Mouse (Mus musculus) ovary, adult 18-20 months (tissue): Measurements from ENCODE around the gene Nle1.
"Not testable (repeated sequence)": the region's sequence is repeated elsewhere in the genome, so short reads cannot be mapped to it uniquely, and the experiment has no call there.

ENCODE experiments used
- DNase-seq: peaks from one replicate; pipeline ENCODE4 v3.0.0; 2022; ENCODE audit warnings: low spot score, mixed read lengths

Nle1 gene

DNA sequence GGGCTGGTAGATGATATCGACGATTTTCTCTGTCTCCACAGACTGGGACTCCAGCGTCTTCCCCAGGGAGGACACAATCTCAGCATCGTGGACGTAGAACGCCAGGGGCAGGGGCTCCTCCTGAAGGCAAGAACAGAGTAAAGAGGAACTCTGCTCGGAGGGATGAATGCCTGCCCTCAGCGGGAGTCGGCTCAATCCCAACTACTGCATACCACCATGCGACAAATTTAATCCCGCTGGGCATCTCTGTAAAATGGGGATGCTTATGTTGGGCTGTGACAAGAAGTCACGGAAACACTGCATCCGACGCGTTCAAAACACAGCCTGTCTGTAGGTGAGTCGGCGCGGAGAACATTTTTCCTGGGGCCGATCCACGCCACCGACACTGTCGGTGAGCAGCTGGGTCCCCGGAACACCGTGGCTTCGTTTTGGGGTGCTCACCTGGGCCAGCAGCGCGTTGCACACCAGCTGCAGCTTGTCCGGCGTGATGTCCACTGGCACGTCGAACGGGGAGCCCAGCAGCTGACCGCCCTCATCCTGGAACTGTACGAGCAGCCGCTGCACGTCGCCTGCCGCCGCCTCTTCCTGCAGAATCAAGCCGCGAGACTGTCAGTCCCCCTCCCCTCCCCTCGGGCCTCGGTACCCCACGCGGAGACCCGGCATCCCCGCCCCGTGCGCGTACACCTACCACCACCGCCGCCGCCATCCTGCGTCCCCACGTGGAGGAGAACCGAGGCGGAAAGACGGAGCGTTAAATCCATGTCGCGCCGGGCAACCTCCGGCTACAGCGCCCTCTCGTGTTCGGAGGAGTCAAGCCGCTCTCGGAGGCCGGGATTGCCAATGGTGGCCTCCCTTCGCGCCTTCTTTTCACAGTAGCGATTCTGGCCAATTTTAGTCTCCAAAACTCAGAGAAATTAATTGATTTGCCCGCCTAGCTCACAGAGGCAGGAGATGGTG lies at the start of gene Nle1:
Gene Nle1, minus strand, starts transcription at position 761 of the 957 bp plus-strand sequence.
- peak; percentile 75 for DNase-seq

DNA sequence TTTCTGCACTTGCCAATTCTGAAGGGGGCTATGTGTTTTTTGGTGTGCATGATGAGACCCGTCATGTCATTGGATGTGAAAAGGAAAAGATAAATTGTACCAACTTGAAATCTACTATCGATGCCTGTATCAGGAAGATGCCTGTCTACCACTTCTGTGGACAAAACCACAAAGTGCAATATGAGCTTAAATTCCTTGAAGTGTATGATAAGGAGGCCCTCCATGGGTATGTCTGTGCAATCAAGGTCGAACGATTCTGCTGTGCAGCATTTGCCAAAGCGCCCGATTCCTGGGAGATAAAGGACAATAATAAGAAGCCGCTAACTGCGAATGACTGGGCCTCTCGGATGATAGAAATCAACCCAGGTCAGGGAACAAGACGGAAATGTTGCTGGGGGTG lies 48.7 kb upstream of the Nle1 start:
- no peak for DNase-seq

DNA sequence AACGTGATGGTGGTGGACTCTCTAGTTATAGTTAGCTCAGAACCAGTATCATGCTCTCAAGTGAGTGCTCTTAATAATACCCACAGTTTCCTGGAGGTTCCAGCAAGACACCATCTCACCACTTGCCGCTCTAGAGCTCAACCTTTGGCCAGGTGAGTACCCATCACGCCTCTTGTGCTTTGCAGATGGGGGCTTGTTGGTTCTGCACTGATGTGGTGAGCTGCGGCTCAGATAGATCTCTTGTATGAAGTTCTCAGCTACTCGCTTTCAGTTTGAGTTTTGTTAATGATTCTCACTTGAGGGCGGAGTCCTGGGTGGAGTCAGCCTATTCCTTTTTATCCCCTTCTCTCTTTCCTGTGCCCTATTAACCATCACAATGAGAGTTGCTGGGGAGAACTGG lies 46.4 kb upstream of the Nle1 start:
- DNase-seq = no peak

- DNase-seq = no peak
These were observed 44.7 kb upstream of the Nle1 start for GRCm38 (mm10) chr11:82952612-82953542.

DNA sequence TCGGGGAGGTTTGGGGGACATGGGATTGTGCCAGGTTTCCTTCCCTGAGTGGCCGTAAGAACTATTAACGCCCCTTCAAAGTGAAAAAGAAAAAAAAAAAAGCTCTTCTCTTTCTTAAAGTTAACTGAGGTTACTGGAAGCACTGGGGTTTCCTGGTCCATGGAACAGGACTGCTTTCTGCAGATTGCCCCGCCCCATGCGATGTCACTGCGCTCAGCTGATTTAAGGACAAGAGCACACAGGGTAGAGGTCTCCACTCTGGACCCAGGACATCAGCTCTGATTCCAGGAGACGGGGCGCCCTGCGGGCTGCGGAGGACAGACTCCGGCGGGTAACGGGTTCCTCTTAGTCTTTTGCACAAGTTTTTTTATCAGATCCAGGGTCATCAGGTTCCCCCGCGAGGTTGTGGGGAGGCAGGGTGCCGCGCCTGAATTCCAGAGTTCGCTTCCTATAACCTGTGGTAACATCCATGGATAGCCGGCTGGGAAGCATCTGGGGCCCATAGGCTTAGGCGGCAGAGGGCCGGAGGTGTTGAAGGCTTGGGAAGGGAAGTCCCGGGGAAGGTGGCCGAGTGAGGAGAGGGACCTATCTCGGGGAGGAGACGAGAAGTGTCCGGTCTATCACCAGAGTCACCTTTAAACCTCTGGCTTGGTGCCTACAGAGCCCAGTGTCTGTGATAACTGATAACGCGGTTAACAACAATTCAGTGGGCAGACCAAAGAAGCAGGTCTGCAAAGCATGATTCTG lies 43.8 kb upstream of the Nle1 start:
- no peak for DNase-seq

DNA sequence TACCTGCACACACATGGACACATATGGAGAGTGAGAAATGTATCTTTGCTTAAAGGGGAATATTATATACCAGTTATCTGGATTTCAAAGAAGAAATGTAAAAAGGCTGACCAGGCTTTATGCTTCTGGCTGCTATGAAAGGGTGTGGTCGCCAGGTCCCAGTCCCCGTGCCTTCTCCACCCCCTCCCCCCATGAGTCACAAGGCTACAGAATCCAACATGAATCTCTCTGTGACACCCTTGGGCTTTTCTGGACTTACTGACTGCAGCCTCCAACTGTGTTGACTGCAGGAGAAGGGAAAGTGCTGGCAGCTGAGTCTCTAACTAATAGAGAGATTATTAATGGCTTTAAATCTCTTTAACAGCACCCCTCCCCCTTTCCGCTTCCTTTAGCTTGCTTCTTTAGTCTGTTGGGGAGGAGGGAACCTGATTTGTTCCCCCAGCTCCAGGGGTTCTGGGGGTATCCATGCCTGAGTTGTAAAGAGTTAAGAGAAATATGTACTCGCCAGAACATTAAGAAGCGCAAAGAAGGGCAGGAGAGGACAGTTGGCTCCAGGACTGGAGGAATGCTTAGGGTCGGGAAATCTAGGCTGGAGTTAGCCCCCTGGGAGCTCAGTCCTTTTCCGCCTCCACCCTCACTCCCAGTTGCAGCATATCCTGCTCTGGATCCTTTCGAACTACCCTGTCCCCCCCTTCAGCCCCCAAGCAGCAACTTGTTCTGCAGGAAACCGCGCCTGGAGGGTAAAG lies 42.7 kb upstream of the Nle1 start, which contains the start of gene Slfn5:
Gene Slfn5, plus strand, starts transcription at position 614 of the 746 bp plus-strand sequence.
- no peak for DNase-seq

DNA sequence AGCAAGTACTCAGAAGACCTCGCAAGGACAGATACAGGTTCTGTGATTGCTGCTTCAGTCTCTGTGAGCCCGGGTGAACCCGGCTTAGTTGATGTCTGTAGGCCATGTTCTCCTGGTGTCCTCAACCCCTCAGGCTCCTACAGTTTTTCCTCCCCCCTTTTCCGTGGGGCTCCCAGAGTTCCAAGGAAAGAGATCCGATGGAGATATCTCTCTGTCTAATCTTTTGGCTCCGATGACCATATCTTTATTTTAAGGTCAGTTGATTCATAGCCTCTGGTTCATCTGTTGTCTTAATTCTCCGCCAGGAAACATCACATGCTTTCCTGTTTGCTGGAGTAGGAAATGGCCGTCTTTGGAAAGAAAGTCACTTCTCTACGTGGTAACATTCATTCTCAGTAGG lies 40.8 kb upstream of the Nle1 start:
- DNase-seq = no peak

- no peak for DNase-seq
These were observed 39.2 kb upstream of the Nle1 start for GRCm38 (mm10) chr11:82947457-82947856.

- DNase-seq = no peak
These were observed 37.4 kb upstream of the Nle1 start for GRCm38 (mm10) chr11:82945636-82946035.

- no peak for DNase-seq
These were observed 35.1 kb upstream of the Nle1 start for GRCm38 (mm10) chr11:82943336-82943735.

DNA sequence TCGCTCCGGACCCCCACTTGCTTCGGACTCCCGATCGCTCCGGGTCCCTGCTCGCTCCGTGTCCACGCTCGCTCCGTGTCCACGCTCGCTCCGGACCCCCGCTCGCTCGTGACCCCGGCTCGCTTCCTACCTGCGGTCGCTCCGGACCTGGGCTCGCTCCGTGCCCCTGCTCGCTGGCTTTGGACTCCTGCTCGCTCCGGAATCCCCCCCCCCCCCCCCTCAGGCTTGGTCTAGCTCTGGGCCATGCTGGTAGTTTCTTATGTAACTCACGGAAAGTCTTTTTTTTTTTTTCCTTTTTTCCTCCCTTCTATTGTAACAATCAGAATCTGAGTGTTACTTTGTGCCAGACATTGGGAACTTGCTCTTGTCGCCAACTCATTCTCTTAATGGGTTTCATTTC lies 25.0 kb upstream of the Nle1 start:
- DNase-seq = no peak

- DNase-seq = not testable (repeated sequence)
These were observed 23.6 kb upstream of the Nle1 start for GRCm38 (mm10) chr11:82931671-82932450.

DNA sequence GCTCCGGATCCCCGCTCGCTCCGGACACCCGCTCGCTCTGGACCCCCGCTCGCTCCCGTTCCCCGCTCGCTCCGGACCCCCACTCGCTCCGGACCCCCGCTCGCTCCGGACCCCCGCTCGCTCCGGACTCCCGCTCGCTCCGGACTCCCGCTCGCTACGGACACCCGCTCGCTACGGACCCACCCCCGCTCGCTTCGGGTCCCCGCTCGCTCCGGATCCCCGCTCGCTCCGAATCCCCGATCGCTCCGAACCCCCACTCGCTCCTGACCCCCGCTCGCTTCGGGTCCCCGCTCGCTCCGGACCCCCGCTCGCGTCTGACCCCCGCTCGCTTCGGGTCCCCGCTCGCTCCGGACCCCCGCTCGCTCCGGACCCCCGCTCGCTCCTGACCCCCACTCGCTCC lies 22.9 kb upstream of the Nle1 start:
- DNase-seq = not testable (repeated sequence)

- DNase-seq = not testable (repeated sequence)
These were observed 22.3 kb upstream of the Nle1 start for GRCm38 (mm10) chr11:82930391-82930955.

DNA sequence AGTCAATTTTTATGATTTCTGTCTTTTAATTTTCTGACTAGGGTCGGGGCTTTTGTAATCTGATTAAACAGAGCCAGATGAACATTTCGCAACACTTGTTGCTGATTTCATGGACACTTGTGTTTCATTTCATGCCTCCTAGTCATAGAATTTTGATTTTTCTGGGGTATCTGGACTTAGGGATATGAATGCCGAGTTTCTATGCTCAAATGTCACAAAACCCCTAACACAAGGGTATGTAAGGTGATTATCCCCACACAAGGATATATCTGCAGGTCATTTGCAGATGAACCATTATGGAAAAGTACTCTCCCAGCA lies 21.4 kb upstream of the Nle1 start:
- no peak for DNase-seq

DNA sequence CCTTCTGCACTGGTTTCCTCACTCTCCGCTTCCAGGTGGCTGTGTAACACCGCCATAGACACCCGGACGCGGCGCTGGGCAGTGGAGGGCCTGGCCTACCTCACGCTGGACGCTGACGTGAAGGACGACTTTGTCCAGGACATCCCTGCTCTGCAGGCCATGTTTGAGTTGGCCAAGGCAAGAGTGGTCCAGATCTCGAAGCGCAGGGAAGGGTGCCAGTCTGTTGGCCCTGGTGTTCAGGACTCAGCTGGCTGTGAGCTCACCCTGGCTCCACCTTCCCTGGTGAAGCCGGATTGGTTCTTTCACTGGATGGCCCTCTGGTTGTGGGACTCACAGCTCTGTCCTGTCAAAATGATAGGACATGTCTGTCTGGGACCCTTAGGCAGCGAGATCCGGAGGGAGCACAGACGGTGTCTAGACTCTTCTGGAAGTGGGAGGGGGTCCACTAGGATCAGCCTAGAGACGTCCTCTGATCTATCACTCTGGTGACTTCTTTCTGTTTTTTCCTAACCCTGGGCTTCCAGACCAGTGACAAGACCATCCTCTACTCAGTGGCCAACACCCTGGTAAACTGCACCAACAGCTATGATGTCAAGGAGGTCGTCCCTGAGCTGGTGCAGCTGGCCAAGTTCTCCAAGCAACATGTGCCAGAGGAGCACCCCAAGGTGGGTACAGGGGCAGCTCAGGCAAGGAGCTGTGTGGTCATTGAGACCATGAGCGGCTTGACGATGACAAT lies 20.9 kb upstream of the Nle1 start:
- DNase-seq = no peak

DNA sequence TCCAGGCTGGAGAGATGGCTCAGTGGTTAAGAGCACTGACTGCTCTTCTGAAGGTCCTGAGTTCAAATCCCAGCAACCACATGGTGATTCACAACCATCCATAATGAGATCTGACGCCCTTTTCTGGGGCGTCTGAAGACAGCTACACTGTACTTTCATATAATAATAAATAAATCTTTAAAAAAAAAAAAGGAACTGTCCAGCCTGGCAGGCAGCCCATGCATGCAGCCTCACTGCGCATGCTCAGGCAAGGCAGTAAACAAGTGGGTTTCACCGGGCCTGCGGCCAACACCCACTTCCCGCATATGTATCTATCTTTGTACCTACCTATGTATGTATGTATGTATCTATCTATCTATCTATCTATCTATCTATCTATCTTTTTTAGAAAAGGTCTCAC lies 15.7 kb upstream of the Nle1 start:
- DNase-seq = not testable (repeated sequence)

- no peak for DNase-seq
These were observed 13.5 kb upstream of the Nle1 start for GRCm38 (mm10) chr11:82921691-82922090.

GRCm38 (mm10) chr11:82920768-82921167 lies 12.6 kb upstream of the Nle1 start:
- DNase-seq = no peak
